In genomic region chr2:180220165-180220564, GRCm38 (mm10) we compare ENCODE assay signal across 10 mouse cellular contexts. TPM values are rescaled to one million over a fixed set of nuclear protein-coding genes. Genes with fewer than 3 reads are reported as not detected.
DNase-seq lines count a peak whose midpoint lies in the region; ATAC-seq and TF ChIP-seq lines count a peak whose summit lies in the region.
"Had no signal": no experiment of that assay in that cellular context is flagged by ENCODE, and none has a peak within 500 bp of the region (broad histone marks: within the 10 kb centered on the region; RNA-seq: fewer than 3 reads in every experiment).

No protein-coding gene starts in this region.

- intact Hi-C loops in left cerebral cortex, adult 2 months (cut with DNase I) = no loop called here

- 85% methylated on average over 9 of the region's 9 CpGs for WGBS in hindbrain, embryonic 10.5 days
- 77% methylated on average over 9 of the region's 9 CpGs for WGBS in hindbrain, embryonic 12.5 days
- 70% methylated on average over 9 of the region's 9 CpGs for WGBS in embryonic facial prominence, embryonic 10.5 days
- WGBS in kidney, postnatal 0 days = 53% methylated on average over 9 of the region's 9 CpGs

- 0 out of 2 replicates have a peak, but pooled peaks cover 3% of the 10 kb centered on the region for H3K36me3 ChIP-seq in hindbrain, embryonic 10.5 days
- no peaks in the 10 kb centered on the region for H3K36me3 ChIP-seq in hindbrain, embryonic 12.5 days
- peaks cover 7% of the 10 kb centered on the region; the same call in 1 of the 2 replicates for H3K36me3 ChIP-seq in embryonic facial prominence, embryonic 10.5 days (replicated peaks)
- H3K36me3 ChIP-seq in kidney, postnatal 0 days (ENCODE audit: insufficient read depth, low read length) = no peaks in the 10 kb centered on the region

- H3K9me3 ChIP-seq in hindbrain, embryonic 10.5 days = no peaks in the 10 kb centered on the region
- no peaks in the 10 kb centered on the region for H3K9me3 ChIP-seq in hindbrain, embryonic 12.5 days (replicated peaks)
- H3K9me3 ChIP-seq in embryonic facial prominence, embryonic 10.5 days = no peaks in the 10 kb centered on the region
- H3K9me3 ChIP-seq in kidney, postnatal 0 days (replicated peaks; ENCODE audit: low read length) = no peaks in the 10 kb centered on the region

- H3K27ac ChIP-seq in hindbrain, embryonic 10.5 days = peak overlapping the region; percentile 67; the same call in 1 of the 2 replicates
- H3K27ac ChIP-seq in hindbrain, embryonic 12.5 days = no peak overlapping the region
- peak overlapping the region; percentile 75; the same call in 1 of the 2 replicates for H3K27ac ChIP-seq in embryonic facial prominence, embryonic 10.5 days (replicated peaks)
- H3K27ac ChIP-seq in kidney, postnatal 0 days = peak overlapping the region; percentile 87
- H3K27ac ChIP-seq in left cerebral cortex, adult 2 months = no peak overlapping the region; the same call in 1 of the 2 replicates
- H3K27ac ChIP-seq: liver, embryonic 14.5 days had no signal

- no peak overlapping the region for H3K4me3 ChIP-seq in hindbrain, embryonic 10.5 days
- H3K4me3 ChIP-seq in hindbrain, embryonic 12.5 days = no peak overlapping the region
- no peak overlapping the region for H3K4me3 ChIP-seq in embryonic facial prominence, embryonic 10.5 days
- no peak overlapping the region for H3K4me3 ChIP-seq in kidney, postnatal 0 days (replicated peaks; ENCODE audit: low read depth, low read length)
- no peak overlapping the region for H3K4me3 ChIP-seq in left cerebral cortex, adult 2 months

- H3K4me1 ChIP-seq in hindbrain, embryonic 10.5 days (replicated peaks) = peaks cover 85% of the 10 kb centered on the region
- H3K4me1 ChIP-seq in hindbrain, embryonic 12.5 days = peaks cover 29% of the 10 kb centered on the region
- peaks cover 83% of the 10 kb centered on the region for H3K4me1 ChIP-seq in embryonic facial prominence, embryonic 10.5 days
- peaks cover 54% of the 10 kb centered on the region for H3K4me1 ChIP-seq in kidney, postnatal 0 days (replicated peaks; ENCODE audit: insufficient read depth, low read length)

- ATAC-seq in hindbrain, embryonic 12.5 days (ENCODE audit: low FRiP score) = no peak
- ATAC-seq in kidney, postnatal 0 days (replicated peaks; ENCODE audit: low FRiP score, low read depth) = no peak; the same call in 1 of the 2 replicates

- no peak for DNase-seq in hindbrain, embryonic 10.5 days (ENCODE audit: low spot score)
- DNase-seq in embryonic facial prominence, embryonic 10.5 days (ENCODE audit: low spot score) = no peak
- DNase-seq in kidney, postnatal 0 days (ENCODE audit: low spot score) = peak; percentile 34
- peak; percentile 66 for DNase-seq in lung, postnatal 36 days
- no peak for DNase-seq in thymus, postnatal 36 days
- no peak for DNase-seq in layer of hippocampus, postnatal 10 days (ENCODE audit: low spot score in 2 of 2)
- no peak for DNase-seq in left cerebral cortex, adult 2 months (ENCODE audit: extremely low spot score in 1 of 2, low spot score in 2 of 2)
- DNase-seq: cerebellum, adult 9-10 months had no signal

- no peak overlapping the region for H3K9ac ChIP-seq in hindbrain, embryonic 12.5 days
- no peak overlapping the region for H3K9ac ChIP-seq in kidney, postnatal 0 days (ENCODE audit: low read depth, low read length)
- H3K9ac ChIP-seq: liver, embryonic 14.5 days had no signal

- TF ChIP-seq CTCF in kidney, postnatal 0 days (IDR thresholded peaks at IDR 0.05; ENCODE audit: low read depth) = no peak
- TF ChIP-seq CTCF in left cerebral cortex, adult 2 months (IDR thresholded peaks at IDR 0.05) = no peak

- peaks cover 24% of the 10 kb centered on the region for H3K27me3 ChIP-seq in hindbrain, embryonic 10.5 days (ENCODE audit: insufficient read depth, poor library complexity, severe bottlenecking)
- peaks cover 31% of the 10 kb centered on the region for H3K27me3 ChIP-seq in hindbrain, embryonic 12.5 days
- peaks cover 32% of the 10 kb centered on the region for H3K27me3 ChIP-seq in embryonic facial prominence, embryonic 10.5 days (replicated peaks; ENCODE audit: low read depth, poor library complexity, severe bottlenecking)
- H3K27me3 ChIP-seq in kidney, postnatal 0 days (ENCODE audit: insufficient read depth, low read length) = no peaks in the 10 kb centered on the region

- no peak overlapping the region for H3K4me2 ChIP-seq in hindbrain, embryonic 12.5 days (replicated peaks)
- H3K4me2 ChIP-seq in kidney, postnatal 0 days (ENCODE audit: low read length) = no peak overlapping the region; the same call in 1 of the 2 replicates

RNA-seq across cellular contexts. Expression of gene Lama5, which starts 5.5 kb away (rescaled TPM):
- 7.2 and 10.8 TPM in 2 replicates for polyA plus RNA-seq in hindbrain, embryonic 10.5 days (2016; fragmentation: Nextera tagmentation; extraction: Ambion mirVana)
- polyA plus RNA-seq in hindbrain, embryonic 12.5 days (2016; fragmentation: Nextera tagmentation; extraction: Ambion mirVana) = 5.8 and 8.7 TPM in 2 replicates
- 19.6 and 25.3 TPM in 2 replicates for polyA plus RNA-seq in embryonic facial prominence, embryonic 10.5 days (2016; fragmentation: Nextera tagmentation; extraction: Ambion mirVana)
- 48.6 and 62.4 TPM in 2 replicates for polyA plus RNA-seq in kidney, postnatal 0 days (2015; fragmentation: Nextera tagmentation; extraction: Ambion mirVana)
- total RNA-seq in layer of hippocampus, postnatal 10 days (2021) = 1 to 10 TPM; 8.1 to 9.6 TPM
- total RNA-seq in left cerebral cortex, adult 2 months (2021) = 10 to 100 TPM in 1 of 2 experiments, 1 to 10 TPM in 1; 9.5 to 11.2 TPM

RNA-seq across cellular contexts. Expression of gene Rps21, which starts 37.0 kb away (rescaled TPM):
- 440 and 510 TPM in 2 replicates for polyA plus RNA-seq in hindbrain, embryonic 10.5 days (2016; fragmentation: Nextera tagmentation; extraction: Ambion mirVana)
- polyA plus RNA-seq in hindbrain, embryonic 12.5 days (2016; fragmentation: Nextera tagmentation; extraction: Ambion mirVana) = 393 and 423 TPM in 2 replicates
- polyA plus RNA-seq in embryonic facial prominence, embryonic 10.5 days (2016; fragmentation: Nextera tagmentation; extraction: Ambion mirVana) = 569 and 585 TPM in 2 replicates
- polyA plus RNA-seq in kidney, postnatal 0 days (2015; fragmentation: Nextera tagmentation; extraction: Ambion mirVana) = 737 and 848 TPM in 2 replicates
- total RNA-seq in layer of hippocampus, postnatal 10 days (2021) = 100 to 1,000 TPM; 654 to 715 TPM
- 100 to 1,000 TPM; 682 to 702 TPM for total RNA-seq in left cerebral cortex, adult 2 months (2021)

RNA-seq across cellular contexts. Expression of gene Adrm1, which starts 48.9 kb away (rescaled TPM):
- 278 and 297 TPM in 2 replicates for polyA plus RNA-seq in hindbrain, embryonic 10.5 days (2016; fragmentation: Nextera tagmentation; extraction: Ambion mirVana)
- 198 and 200 TPM in 2 replicates for polyA plus RNA-seq in hindbrain, embryonic 12.5 days (2016; fragmentation: Nextera tagmentation; extraction: Ambion mirVana)
- polyA plus RNA-seq in embryonic facial prominence, embryonic 10.5 days (2016; fragmentation: Nextera tagmentation; extraction: Ambion mirVana) = 264 and 272 TPM in 2 replicates
- 170 and 185 TPM in 2 replicates for polyA plus RNA-seq in kidney, postnatal 0 days (2015; fragmentation: Nextera tagmentation; extraction: Ambion mirVana)
- 100 to 1,000 TPM; 107 to 117 TPM for total RNA-seq in layer of hippocampus, postnatal 10 days (2021)
- 100 to 1,000 TPM in 1 of 2 experiments, 10 to 100 TPM in 1; 96.4 to 101 TPM for total RNA-seq in left cerebral cortex, adult 2 months (2021)

RNA-seq across cellular contexts. Expression of gene Cables2, which starts 53.1 kb away (rescaled TPM):
- polyA plus RNA-seq in hindbrain, embryonic 10.5 days (2016; fragmentation: Nextera tagmentation; extraction: Ambion mirVana) = 12.6 and 16.0 TPM in 2 replicates
- 29.4 and 29.5 TPM in 2 replicates for polyA plus RNA-seq in hindbrain, embryonic 12.5 days (2016; fragmentation: Nextera tagmentation; extraction: Ambion mirVana)
- 12.7 and 13.2 TPM in 2 replicates for polyA plus RNA-seq in embryonic facial prominence, embryonic 10.5 days (2016; fragmentation: Nextera tagmentation; extraction: Ambion mirVana)
- polyA plus RNA-seq in kidney, postnatal 0 days (2015; fragmentation: Nextera tagmentation; extraction: Ambion mirVana) = 12.0 and 13.1 TPM in 2 replicates
- 10 to 100 TPM; 38.6 to 40.1 TPM for total RNA-seq in layer of hippocampus, postnatal 10 days (2021)
- total RNA-seq in left cerebral cortex, adult 2 months (2021) = 10 to 100 TPM; 26.0 to 29.0 TPM

Comparison
In these comparisons a context has a peak if more than half of its experiments do, and no peak if none do; other contexts are left out.
1. H3K27ac ChIP-seq: peak in hindbrain, embryonic 10.5 days (single experiment), embryonic facial prominence, embryonic 10.5 days (single experiment) and kidney, postnatal 0 days (single experiment); none in hindbrain, embryonic 12.5 days (single experiment) and left cerebral cortex, adult 2 months (single experiment).
2. DNase-seq: peak in kidney, postnatal 0 days (single experiment) and lung, postnatal 36 days (single experiment); none in hindbrain, embryonic 10.5 days (single experiment), embryonic facial prominence, embryonic 10.5 days (single experiment), thymus, postnatal 36 days (0 of 2), layer of hippocampus, postnatal 10 days (0 of 2) and left cerebral cortex, adult 2 months (0 of 2).